Mouse (Mus musculus) limb, embryonic 11.5 days (tissue): ENCODE measurements around the gene Olfr1216. TPM values are rescaled to one million over a fixed set of nuclear protein-coding genes. Genes with fewer than 3 reads are reported as not detected.

ENCODE experiments used
- polyA plus RNA-seq: library from polyadenylated mRNA; unstranded; fragments of >200 nt; fragmentation: Nextera tagmentation; extraction: Ambion mirVana; gene quantifications from 2 replicates; pipeline ENCODE4 v1.2.1, GENCODE M21; 2014

Gene Olfr1216
- polyA plus RNA-seq, 1 experiment from 2014 or later: not detected

Other genes with a start within 250 kb of the Olfr1216 start
- gene Olfr1200, start 247.9 kb downstream of the Olfr1216 start, polyA plus RNA-seq: not detected in 2 replicates
- gene Olfr1201, start 225.3 kb downstream of the Olfr1216 start, polyA plus RNA-seq: not detected in 2 replicates
- gene Olfr1202, start 203.8 kb downstream of the Olfr1216 start, polyA plus RNA-seq: not detected in 2 replicates
- not detected in 2 replicates for gene Olfr1205, start 188.6 kb downstream of the Olfr1216 start, polyA plus RNA-seq
- not detected in 2 replicates for gene Olfr1204, start 169.0 kb downstream of the Olfr1216 start, polyA plus RNA-seq
- gene Olfr1206, start 155.1 kb downstream of the Olfr1216 start, polyA plus RNA-seq: not detected in 2 replicates
- not detected in 2 replicates for gene Olfr1208, start 116.0 kb downstream of the Olfr1216 start, polyA plus RNA-seq
- not detected in 2 replicates for gene Olfr1209, start 103.2 kb downstream of the Olfr1216 start, polyA plus RNA-seq
- not detected in 2 replicates for gene Olfr1211, start 80.2 kb downstream of the Olfr1216 start, polyA plus RNA-seq
- gene Olfr1212, start 64.4 kb downstream of the Olfr1216 start, polyA plus RNA-seq: not detected in 2 replicates
- not detected in 2 replicates for gene Gm13762, start 38.1 kb downstream of the Olfr1216 start, polyA plus RNA-seq
- not detected in 2 replicates for gene Olfr1214, start 25.7 kb downstream of the Olfr1216 start, polyA plus RNA-seq
- not detected in 2 replicates for gene Olfr1215, start 11.4 kb downstream of the Olfr1216 start, polyA plus RNA-seq
- not detected in 2 replicates for gene Olfr1217, start 13.7 kb upstream of the Olfr1216 start, polyA plus RNA-seq
- not detected in 2 replicates for gene Olfr1218, start 42.8 kb upstream of the Olfr1216 start, polyA plus RNA-seq
- gene Olfr1219, start 65.2 kb upstream of the Olfr1216 start, polyA plus RNA-seq: not detected in 2 replicates
- gene Olfr1220, start 88.5 kb upstream of the Olfr1216 start, polyA plus RNA-seq: not detected in 2 replicates
- not detected in 2 replicates for gene Olfr1221, start 98.9 kb upstream of the Olfr1216 start, polyA plus RNA-seq
- gene Olfr1222, start 114.7 kb upstream of the Olfr1216 start, polyA plus RNA-seq: not detected in 2 replicates
- not detected in 2 replicates for gene Olfr1223, start 133.2 kb upstream of the Olfr1216 start, polyA plus RNA-seq
- not detected in 2 replicates for gene Olfr1224-ps1, start 145.8 kb upstream of the Olfr1216 start, polyA plus RNA-seq
- not detected in 2 replicates for gene Olfr1225, start 156.3 kb upstream of the Olfr1216 start, polyA plus RNA-seq
- not detected in 2 replicates for gene Olfr1226, start 181.7 kb upstream of the Olfr1216 start, polyA plus RNA-seq
- gene Olfr1228, start 235.7 kb upstream of the Olfr1216 start, polyA plus RNA-seq: not detected in 2 replicates